Mouse (Mus musculus) lung, postnatal 25 days (tissue): ENCODE results near the gene Gm44.
"Not testable (repeated sequence)": the region's sequence is repeated elsewhere in the genome, so short reads cannot be mapped to it uniquely, and the experiment has no call there.

ENCODE experiments used
- DNase-seq: peaks from one replicate; pipeline ENCODE4 v3.0.0; 2022; ENCODE audit warnings: low spot score

Gm44 gene

GRCm38 (mm10) chrX:90891842-90892241 lies at the start of gene Gm44:
Gm44 (plus strand) TSS chrX:90892142.
- DNase-seq, result no peak

GRCm38 (mm10) chrX:90927989-90928388 lies 36.0 kb downstream of the Gm44 start:
- no peak for DNase-seq

GRCm38 (mm10) chrX:90938211-90938610 lies 46.3 kb downstream of the Gm44 start:
- not testable (repeated sequence) for DNase-seq
